Mouse (Mus musculus) MEL (cell line): ENCODE results near the gene Abl2. TPM values are rescaled to one million over a fixed set of nuclear protein-coding genes. Genes with fewer than 3 reads are reported as not detected.

Source experiments
- DNase-seq: peaks from one replicate; pipeline ENCODE4 v3.0.0; 2011; ENCODE audit warnings: low read depth, low spot score
- H3K27ac ChIP-seq: 2 replicates; pipeline ENCODE4 v1.5.1; 2012; ENCODE audit warnings: low read depth, mild to moderate bottlenecking, control low read depth, low read length, moderate library complexity; ENCODE audit not compliant: control insufficient read depth
- H3K27me3 ChIP-seq, 2 experiments: fragments of 150-350 bp in 1 of 2; sonication (generic) in 1 of 2; 2 replicates each; pipeline ENCODE4 v1.6.1; 2012; ENCODE audit warnings: low read length in 2 of 2, mild to moderate bottlenecking in 2 of 2, improper control_type of control experiment in 1 of 2, moderate library complexity in 1 of 2; ENCODE audit not compliant: insufficient read depth in 2 of 2, control insufficient read depth in 1 of 2
- H3K36me3 ChIP-seq, 2 experiments: 2 replicates each; pipeline ENCODE4 v1.6.1; 2012 to 2014; ENCODE audit warnings: low read length in 2 of 2, improper control_type of control experiment in 1 of 2, inconsistent platforms in 1 of 2, mild to moderate bottlenecking in 1 of 2; ENCODE audit not compliant: insufficient read depth in 2 of 2, control insufficient read depth in 1 of 2
- H3K4me1 ChIP-seq, 2 experiments: fragments of 150-350 bp in 1 of 2; sonication (generic) in 1 of 2; 2 replicates each; pipeline ENCODE4 v1.6.1; 2012; ENCODE audit warnings: low read length in 2 of 2, improper control_type of control experiment in 1 of 2, mild to moderate bottlenecking in 1 of 2; ENCODE audit not compliant: insufficient read depth in 2 of 2, control insufficient read depth in 1 of 2
- H3K4me3 ChIP-seq, 2 experiments: fragments of 150-350 bp in 1 of 2; sonication (generic) in 1 of 2; 2 replicates each; pipeline ENCODE4 v1.5.1; 2012; ENCODE audit warnings: low read depth in 2 of 2, low read length in 2 of 2, mild to moderate bottlenecking in 2 of 2, moderate library complexity in 2 of 2, control low read depth in 1 of 2, improper control_type of control experiment in 1 of 2; ENCODE audit not compliant: control insufficient read depth in 1 of 2, insufficient read depth in 1 of 2
- H3K79me2 ChIP-seq: 2 replicates; pipeline ENCODE4 v1.6.1; 2012; ENCODE audit warnings: mild to moderate bottlenecking, low read length, moderate library complexity; ENCODE audit not compliant: control insufficient read depth, poor library complexity, insufficient read depth
- H3K9ac ChIP-seq: 2 replicates; pipeline ENCODE4 v1.6.1; 2012; ENCODE audit warnings: low read depth, mild to moderate bottlenecking, control low read depth, low read length, moderate library complexity; ENCODE audit not compliant: control insufficient read depth, poor library complexity, severe bottlenecking
- H3K9me3 ChIP-seq: fragments of 150-350 bp; sonication (generic); replicated peaks from 2 replicates; pipeline ENCODE4 v1.6.1; 2012; ENCODE audit warnings: mild to moderate bottlenecking, low read length, improper control_type of control experiment, moderate library complexity; ENCODE audit not compliant: insufficient read depth
- CTCF ChIP-seq, 3 experiments: IDR thresholded peaks in 2 of 3; conservative IDR thresholded peaks in 1 of 3; 2 replicates each; pipeline ENCODE4 v1.5.1; 2011 to 2012; ENCODE audit warnings: low read length in 3 of 3, low read depth in 2 of 3, mild to moderate bottlenecking in 2 of 3, improper control_type of control experiment in 1 of 3, inconsistent platforms in 1 of 3, mixed read lengths in 1 of 3, moderate library complexity in 1 of 3; ENCODE audit not compliant: control insufficient read depth in 1 of 3, insufficient read depth in 1 of 3, poor library complexity in 1 of 3, severe bottlenecking in 1 of 3
- ELF1 ChIP-seq: IDR thresholded peaks from 2 replicates; pipeline ENCODE4 v1.6.1; 2014; ENCODE audit warnings: low read depth, mild to moderate bottlenecking, inconsistent platforms, low read length, improper control_type of control experiment, moderate library complexity
- GATA1 ChIP-seq: IDR thresholded peaks from 2 replicates; pipeline ENCODE4 v1.6.1; 2011; ENCODE audit warnings: low read depth, low read length, improper control_type of control experiment
- HCFC1 ChIP-seq: IDR thresholded peaks from 2 replicates; pipeline ENCODE4 v1.6.1; 2012; ENCODE audit warnings: low read depth, mild to moderate bottlenecking, inconsistent platforms, low read length, improper control_type of control experiment, moderate library complexity
- MEF2A ChIP-seq: IDR thresholded peaks from 2 replicates; pipeline ENCODE4 v1.6.1; 2014; ENCODE audit warnings: low read depth, mild to moderate bottlenecking, inconsistent platforms, low read length, improper control_type of control experiment; ENCODE audit not compliant: poor library complexity, insufficient replicate concordance, severe bottlenecking; ENCODE audit errors: extremely low read depth
- POLR2AphosphoS2 ChIP-seq: IDR thresholded peaks from 2 replicates; pipeline ENCODE4 v1.6.1; 2011; ENCODE audit warnings: low read length, improper control_type of control experiment
- POLR2AphosphoS5 ChIP-seq: IDR thresholded peaks from 2 replicates; pipeline ENCODE4 v1.6.1; 2012; ENCODE audit warnings: low read depth, borderline replicate concordance, mild to moderate bottlenecking, inconsistent platforms, low read length, moderate library complexity, mixed read lengths
- RCOR1 ChIP-seq: IDR thresholded peaks from 2 replicates; pipeline ENCODE4 v1.6.1; 2012; ENCODE audit warnings: low read depth, mild to moderate bottlenecking, inconsistent platforms, low read length, improper control_type of control experiment
- SMC3 ChIP-seq: IDR thresholded peaks from 2 replicates; pipeline ENCODE4 v1.6.1; 2011; ENCODE audit warnings: low read depth, low read length, improper control_type of control experiment
- TAL1 ChIP-seq: IDR thresholded peaks from 2 replicates; pipeline ENCODE4 v1.6.1; 2012; ENCODE audit warnings: mild to moderate bottlenecking, inconsistent platforms, low read length, moderate library complexity, mixed read lengths
- TCF12 ChIP-seq: IDR thresholded peaks from 2 replicates; pipeline ENCODE4 v1.6.1; 2014; ENCODE audit warnings: low read depth, mild to moderate bottlenecking, inconsistent platforms, low read length, improper control_type of control experiment, moderate library complexity
- USF1 ChIP-seq: IDR thresholded peaks from 2 replicates; pipeline ENCODE4 v1.6.1; 2014; ENCODE audit warnings: low read depth, mild to moderate bottlenecking, inconsistent platforms, low read length, improper control_type of control experiment, moderate library complexity
- ZC3H11A ChIP-seq: IDR thresholded peaks from 2 replicates; pipeline ENCODE4 v1.6.1; 2012; ENCODE audit warnings: low read depth, mild to moderate bottlenecking, inconsistent platforms, low read length, improper control_type of control experiment
- ZKSCAN1 ChIP-seq: IDR thresholded peaks from 2 replicates; pipeline ENCODE4 v1.6.1; 2012; ENCODE audit warnings: low read depth, mild to moderate bottlenecking, inconsistent platforms, low read length, improper control_type of control experiment, moderate library complexity
- ZMIZ1 ChIP-seq: IDR thresholded peaks from 2 replicates; pipeline ENCODE4 v1.6.1; 2012; ENCODE audit warnings: low read depth, mild to moderate bottlenecking, inconsistent platforms, low read length, improper control_type of control experiment, moderate library complexity
- polyA plus RNA-seq, 2 experiments: library from polyadenylated mRNA; stranded (reverse) in 1 of 2; unstranded in 1 of 2; fragments of >175 nt in 1 of 2; fragments of >200 nt in 1 of 2; gene quantifications; 2 replicates each; pipeline versions ENCODE4 v1.2.1 to v1.2.4; 2012; ENCODE audit warnings: low replicate concordance in 2 of 2, low read depth in 1 of 2; ENCODE audit not compliant: insufficient read length in 2 of 2, insufficient read depth in 1 of 2, missing spikeins in 1 of 2
- total RNA-seq: library from RNA; depleted of rRNA; stranded (reverse); fragments of 300-350 nt; gene quantifications from 2 replicates; pipeline ENCODE4 v1.2.3, GENCODE M21; 2012

Abl2 gene
- total and polyA plus RNA-seq, 3 experiments, result 13.8 to 17.5 TPM; not detected in 1

- Histone ChIP-seq H3K36me3 (peaks cover 2 to 7% of the 10 kb centered on the region in 2 experiments; a peak in 3 of 4 replicates), H3K9ac (no peak overlapping the region), H3K4me1 (peaks cover 0 to 2% of the 10 kb centered on the region in 2 experiments; a peak in 1 of 4 replicates), H3K9me3 (no peaks in the 10 kb centered on the region)
- DNase-seq, result peak; percentile 63
- peak; percentile 46 to 56 (median 47) for TF ChIP-seq CTCF (IDR thresholded peaks at IDR 0.05 in 2 of 3, conservative IDR thresholded peaks at IDR 0.05 in 1 of 3; ENCODE audit: control insufficient read depth in 1 of 3, insufficient read depth in 1 of 3, low read depth in 2 of 3, low read length in 3 of 3, poor library complexity in 1 of 3, severe bottlenecking in 1 of 3)
- no peak for TF ChIP-seq ZMIZ1
- TF ChIP-seq SMC3, result peak; percentile 35
- TF ChIP-seq, all 39 proteins: peak for 2
- Histone ChIP-seq H3K4me3 (no peak overlapping the region), H3K27ac (no peak overlapping the region), H3K79me2 (peaks cover 45% of the 10 kb centered on the region), H3K27me3 (no peaks in the 10 kb centered on the region)
These were observed 7.5 kb downstream of the Abl2 start for GRCm38 (mm10) chr1:156566132-156566531.

GRCm38 (mm10) chr1:156569615-156570014 is 11.0 kb downstream of the Abl2 start:
- H3K79me2 ChIP-seq, result peaks cover 37% of the 10 kb centered on the region
- no peaks in the 10 kb centered on the region for H3K4me1 ChIP-seq
- H3K36me3 ChIP-seq, result peaks cover 0 to 5% of the 10 kb centered on the region in 2 experiments; a peak in 2 of 4 replicates
- H3K4me3 ChIP-seq, result no peak overlapping the region
- no peaks in the 10 kb centered on the region for H3K27me3 ChIP-seq
- no peak overlapping the region for H3K9ac ChIP-seq
- H3K27ac ChIP-seq, result no peak overlapping the region
- no peak for TF ChIP-seq POLR2AphosphoS5
- no peak for TF ChIP-seq GATA1
- TF ChIP-seq TCF12, result no peak
- TF ChIP-seq ZKSCAN1, result no peak
- no peak for TF ChIP-seq ZMIZ1
- TF ChIP-seq USF1, result no peak
- no peak for TF ChIP-seq MEF2A
- no peak for TF ChIP-seq TAL1
- TF ChIP-seq CTCF (IDR thresholded peaks at IDR 0.05 in 2 of 3, conservative IDR thresholded peaks at IDR 0.05 in 1 of 3; ENCODE audit: control insufficient read depth in 1 of 3, insufficient read depth in 1 of 3, low read depth in 2 of 3, low read length in 3 of 3, poor library complexity in 1 of 3, severe bottlenecking in 1 of 3), result no peak
- TF ChIP-seq POLR2AphosphoS2, result no peak
- no peak for TF ChIP-seq HCFC1
- TF ChIP-seq ELF1, result no peak
- TF ChIP-seq RCOR1, result no peak
- no peak for TF ChIP-seq ZC3H11A
- no peak for DNase-seq
- H3K9me3 ChIP-seq, result no peaks in the 10 kb centered on the region
